Mouse (Mus musculus) forebrain, embryonic 12.5 days (tissue): Measurements from ENCODE around the gene Arid1b. TPM values are rescaled to one million over a fixed set of nuclear protein-coding genes. Genes with fewer than 3 reads are reported as not detected.

ENCODE experiments used
- ATAC-seq: fragments of 200-750 bp; cut with Nextera tagmentation; 2 replicates; pipeline ENCODE4 v1.8.0; 2017; ENCODE audit warnings: moderate TSS enrichment; ENCODE audit not compliant: low FRiP score
- H3K27ac ChIP-seq: fragments of 300-500 bp; sonication (generic); 2 replicates; pipeline ENCODE4 v1.5.1; 2016; ENCODE audit warnings: mild to moderate bottlenecking
- H3K27me3 ChIP-seq: fragments of 300-500 bp; sonication (generic); 2 replicates; pipeline ENCODE4 v1.6.1; 2016; ENCODE audit warnings: mild to moderate bottlenecking
- H3K36me3 ChIP-seq: fragments of 300-500 bp; sonication (generic); replicated peaks from 2 replicates; pipeline ENCODE4 v1.6.1; 2016; ENCODE audit warnings: mild to moderate bottlenecking
- H3K4me1 ChIP-seq: fragments of 300-500 bp; sonication (generic); 2 replicates; pipeline ENCODE4 v1.6.1; 2016
- H3K4me2 ChIP-seq: fragments of 300-500 bp; sonication (generic); 2 replicates; pipeline ENCODE4 v1.6.1; 2016; ENCODE audit warnings: mild to moderate bottlenecking, moderate library complexity
- H3K4me3 ChIP-seq: fragments of 300-500 bp; sonication (generic); replicated peaks from 2 replicates; pipeline ENCODE4 v1.5.1; 2016; ENCODE audit warnings: mild to moderate bottlenecking
- H3K9ac ChIP-seq: fragments of 300-500 bp; sonication (generic); 2 replicates; pipeline ENCODE4 v1.6.1; 2016; ENCODE audit warnings: mild to moderate bottlenecking
- H3K9me3 ChIP-seq: fragments of 300-500 bp; sonication (generic); 2 replicates; pipeline ENCODE4 v1.6.1; 2016
- WGBS: fragments of 180-500 bp; shearing (Covaris S2); methylation state at CpG from one replicate; pipeline ENCODE4 v1.1.7; 2016; 5-methylcytosine and 5-hydroxymethylcytosine counted together
- polyA plus RNA-seq: library from polyadenylated mRNA; unstranded; fragments of >200 nt; fragmentation: Nextera tagmentation; extraction: Ambion mirVana; gene quantifications from 2 replicates; pipeline ENCODE4 v1.2.1, GENCODE M21; 2016

The Arid1b gene
- polyA plus RNA-seq, 1 experiment from 2014 or later, result 17.4 TPM

- peaks cover 11% of the 10 kb centered on the region for H3K4me1 ChIP-seq
- WGBS, result 95% methylated on average over 2 of the region's 2 CpGs
- ATAC-seq, result no peak
- no peak overlapping the region for H3K4me3 ChIP-seq
- H3K27me3 ChIP-seq, result no peaks in the 10 kb centered on the region
- H3K9me3 ChIP-seq, result no peaks in the 10 kb centered on the region
- no peak overlapping the region for H3K9ac ChIP-seq
- H3K4me2 ChIP-seq, result no peak overlapping the region
- H3K36me3 ChIP-seq, result peaks cover 6% of the 10 kb centered on the region; the same call in 1 of the 2 replicates
- no peak overlapping the region for H3K27ac ChIP-seq
These were observed 250.4 kb downstream of the Arid1b start for GRCm38 (mm10) chr17:5244526-5244925.

DNA sequence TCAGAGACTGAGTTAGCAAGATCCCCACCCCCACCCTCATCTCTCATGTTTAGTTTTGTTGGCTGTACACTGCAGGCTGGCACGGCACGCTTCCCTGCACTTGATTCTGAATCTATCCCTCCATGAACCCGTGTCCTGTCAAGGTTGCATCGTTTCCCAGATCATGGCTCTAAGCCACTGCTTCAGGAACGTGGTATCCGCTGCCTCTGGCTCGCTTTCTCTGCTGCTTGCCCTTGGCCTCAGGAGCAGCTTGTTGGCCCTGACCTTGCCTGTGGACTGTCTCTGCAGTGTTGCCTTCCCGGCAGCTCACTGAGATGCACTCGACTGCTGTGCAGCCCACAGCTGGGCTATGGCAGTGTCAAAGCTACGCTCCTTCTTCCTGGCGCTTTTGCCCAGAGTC is 252.6 kb downstream of the Arid1b start:
- H3K4me2 ChIP-seq, result no peak overlapping the region
- H3K4me1 ChIP-seq, result peaks cover 10% of the 10 kb centered on the region
- no peak for ATAC-seq
- H3K27me3 ChIP-seq, result no peaks in the 10 kb centered on the region
- H3K27ac ChIP-seq, result no peak overlapping the region
- WGBS, result 90% methylated on average over 11 of the region's 11 CpGs
- H3K4me3 ChIP-seq, result no peak overlapping the region
- H3K9ac ChIP-seq, result no peak overlapping the region
- H3K9me3 ChIP-seq, result no peaks in the 10 kb centered on the region
- H3K36me3 ChIP-seq, result peaks cover 6% of the 10 kb centered on the region; the same call in 1 of the 2 replicates

GRCm38 (mm10) chr17:5247247-5247646 is 253.1 kb downstream of the Arid1b start:
- H3K4me3 ChIP-seq, result no peak overlapping the region
- no peaks in the 10 kb centered on the region for H3K27me3 ChIP-seq
- peaks cover 6% of the 10 kb centered on the region; the same call in 1 of the 2 replicates for H3K36me3 ChIP-seq
- H3K27ac ChIP-seq, result no peak overlapping the region
- WGBS, result 94% methylated on average over 7 of the region's 7 CpGs
- no peak for ATAC-seq
- H3K9me3 ChIP-seq, result no peaks in the 10 kb centered on the region
- H3K9ac ChIP-seq, result no peak overlapping the region
- H3K4me2 ChIP-seq, result no peak overlapping the region
- H3K4me1 ChIP-seq, result peaks cover 10% of the 10 kb centered on the region

DNA sequence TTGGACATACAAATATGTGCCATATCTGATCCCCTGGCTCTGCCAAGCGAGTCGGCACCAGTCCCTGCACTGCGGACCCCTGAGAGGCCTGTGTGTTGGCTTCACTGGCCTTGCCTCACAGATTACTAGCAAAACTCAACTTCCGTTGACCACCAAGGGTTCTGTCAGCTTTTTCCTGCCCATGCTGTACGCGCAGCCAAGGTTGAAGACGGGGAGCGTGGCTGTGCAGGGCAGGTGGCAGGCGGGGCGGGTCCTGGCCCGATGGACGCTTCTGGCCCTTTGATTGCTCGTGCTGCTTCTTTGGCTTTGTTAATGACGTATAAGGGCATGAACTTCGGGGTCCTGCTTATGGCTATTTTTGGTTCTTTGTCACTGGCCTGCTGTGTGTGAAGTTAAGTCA is 253.6 kb downstream of the Arid1b start:
- Histone ChIP-seq H3K9ac (no peak overlapping the region), H3K4me1 (peaks cover 13% of the 10 kb centered on the region), H3K27me3 (no peaks in the 10 kb centered on the region), H3K9me3 (no peaks in the 10 kb centered on the region), H3K4me3 (no peak overlapping the region), H3K36me3 (peaks cover 2% of the 10 kb centered on the region; the same call in 1 of the 2 replicates), H3K4me2 (no peak overlapping the region), H3K27ac (no peak overlapping the region)
- WGBS, result 90% methylated on average over 15 of the region's 15 CpGs
- ATAC-seq, result no peak

DNA sequence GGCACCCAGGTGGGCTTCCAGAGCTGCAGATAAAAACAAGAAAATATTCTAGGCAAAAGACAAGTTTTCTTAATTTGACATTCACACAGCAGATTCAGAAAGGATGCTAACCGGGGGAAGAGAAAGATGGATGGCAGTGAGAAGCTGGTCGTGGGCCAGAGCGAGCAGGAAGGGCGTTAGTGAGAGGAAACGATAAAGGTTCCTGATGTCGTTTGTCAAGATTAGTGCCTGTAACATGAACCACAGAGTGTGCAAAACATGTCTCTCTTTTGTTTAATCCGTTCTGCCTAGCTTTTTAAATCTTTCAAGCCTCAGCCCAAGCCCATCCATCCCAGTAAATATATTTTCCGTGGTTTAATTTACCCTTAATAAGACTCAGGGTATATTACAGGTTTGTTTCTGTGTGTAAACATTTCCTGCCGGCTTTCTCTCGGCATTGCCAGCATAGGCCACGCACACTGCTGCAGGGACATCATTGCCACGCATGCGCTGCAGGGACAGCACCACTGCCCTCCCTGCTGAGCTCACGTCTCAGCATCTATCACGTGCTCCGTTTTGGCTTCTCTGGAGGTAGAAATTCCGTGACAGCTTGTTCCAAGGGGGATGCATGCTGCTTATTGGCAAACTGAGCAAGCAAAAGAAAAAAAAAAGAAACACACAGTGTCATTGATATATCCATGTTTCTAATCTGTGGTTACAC is 255.0 kb downstream of the Arid1b start:
- H3K4me1 ChIP-seq, result peaks cover 15% of the 10 kb centered on the region
- no peak overlapping the region for H3K4me3 ChIP-seq
- no peaks in the 10 kb centered on the region for H3K27me3 ChIP-seq
- no peaks in the 10 kb centered on the region for H3K36me3 ChIP-seq
- H3K9ac ChIP-seq, result no peak overlapping the region
- H3K27ac ChIP-seq, result no peak overlapping the region
- ATAC-seq, result no peak
- WGBS, result 70% methylated on average over 17 of the region's 17 CpGs
- no peak overlapping the region for H3K4me2 ChIP-seq
- H3K9me3 ChIP-seq, result no peaks in the 10 kb centered on the region

DNA sequence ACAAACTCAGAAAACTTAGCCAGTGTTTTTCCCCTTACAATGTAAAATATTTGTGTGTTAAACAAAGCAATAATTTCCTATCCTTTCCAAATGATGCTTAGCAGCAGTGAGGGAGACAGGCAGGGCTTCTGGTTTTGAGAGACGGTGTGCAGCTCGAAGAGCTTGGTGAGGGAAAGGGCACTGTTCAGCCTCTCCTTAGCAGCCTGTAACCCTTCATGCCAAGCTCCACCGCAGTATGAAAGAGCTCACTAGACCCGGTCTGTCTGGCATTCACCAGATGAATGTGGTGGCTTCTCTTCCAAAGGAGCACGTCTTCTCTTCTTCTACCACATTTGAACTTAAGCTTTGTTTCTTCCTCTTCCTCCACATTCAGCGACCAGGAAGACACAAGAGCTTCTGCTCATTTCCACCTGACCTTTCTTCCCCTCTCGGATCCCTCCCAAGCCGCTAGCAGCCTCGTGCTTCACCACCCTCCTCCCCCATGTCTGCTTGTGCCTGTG is 255.6 kb downstream of the Arid1b start:
- no peak for ATAC-seq
- WGBS, result 81% methylated on average over 9 of the region's 9 CpGs
- H3K27ac ChIP-seq, result no peak overlapping the region

GRCm38 (mm10) chr17:5252436-5252835 is 258.3 kb downstream of the Arid1b start:
- Histone ChIP-seq H3K36me3 (no peaks in the 10 kb centered on the region), H3K4me3 (no peak overlapping the region), H3K27me3 (no peaks in the 10 kb centered on the region; the same call in 1 of the 2 replicates), H3K9me3 (no peaks in the 10 kb centered on the region), H3K4me2 (no peak overlapping the region), H3K27ac (no peak overlapping the region), H3K4me1 (peaks cover 39% of the 10 kb centered on the region), H3K9ac (no peak overlapping the region)
- 16% methylated on average over 3 of the region's 3 CpGs for WGBS
- ATAC-seq, result no peak

More for the DNA sequence above, 255.6 kb downstream of the Arid1b start:
- Histone ChIP-seq H3K9me3 (no peaks in the 10 kb centered on the region), H3K4me2 (no peak overlapping the region), H3K27me3 (no peaks in the 10 kb centered on the region), H3K4me1 (peaks cover 21% of the 10 kb centered on the region), H3K9ac (no peak overlapping the region; the same call in 1 of the 2 replicates), H3K36me3 (no peaks in the 10 kb centered on the region), H3K4me3 (no peak overlapping the region)

- Histone ChIP-seq H3K4me1 (peaks cover 43% of the 10 kb centered on the region), H3K27me3 (peaks cover 3% of the 10 kb centered on the region; the same call in 1 of the 2 replicates), H3K27ac (peak overlapping the region; percentile 1; the same call in 1 of the 2 replicates), H3K9ac (no peak overlapping the region; the same call in 1 of the 2 replicates), H3K9me3 (no peaks in the 10 kb centered on the region), H3K4me2 (no peak overlapping the region; the same call in 1 of the 2 replicates), H3K36me3 (no peaks in the 10 kb centered on the region), H3K4me3 (no peak overlapping the region)
- 23% methylated on average over 16 of the region's 16 CpGs for WGBS
- ATAC-seq, result peak; percentile 40; the same call in 1 of the 2 replicates
These were observed 260.8 kb downstream of the Arid1b start for GRCm38 (mm10) chr17:5254717-5255617.

DNA sequence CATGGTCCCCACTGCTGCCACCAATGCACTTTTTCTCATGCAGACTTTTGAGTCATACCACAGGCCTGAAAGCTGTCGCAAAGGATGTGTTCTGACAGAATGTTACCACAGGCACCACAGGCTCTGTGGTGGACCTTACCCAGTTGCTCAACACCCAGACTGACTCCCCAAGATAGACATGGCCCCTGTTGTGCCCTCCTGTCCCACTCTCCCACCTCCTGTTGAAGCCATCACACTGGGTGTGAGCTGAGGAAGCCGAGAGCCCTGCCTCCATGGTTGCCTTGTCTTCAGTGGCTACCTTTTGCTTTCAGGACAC is 261.4 kb downstream of the Arid1b start:
- Histone ChIP-seq H3K27me3 (peaks cover 3% of the 10 kb centered on the region; the same call in 1 of the 2 replicates), H3K9ac (no peak overlapping the region), H3K4me1 (peaks cover 43% of the 10 kb centered on the region), H3K4me2 (no peak overlapping the region), H3K27ac (no peak overlapping the region), H3K36me3 (no peaks in the 10 kb centered on the region), H3K9me3 (no peaks in the 10 kb centered on the region), H3K4me3 (no peak overlapping the region)
- 56% methylated on average over 2 of the region's 2 CpGs for WGBS
- no peak for ATAC-seq

GRCm38 (mm10) chr17:5258978-5259377 is 264.8 kb downstream of the Arid1b start:
- no peak overlapping the region for H3K27ac ChIP-seq
- peaks cover 3% of the 10 kb centered on the region; the same call in 1 of the 2 replicates for H3K27me3 ChIP-seq
- no peak overlapping the region for H3K4me3 ChIP-seq
- H3K9ac ChIP-seq, result no peak overlapping the region
- peaks cover 57% of the 10 kb centered on the region for H3K4me1 ChIP-seq
- 62% methylated on average over 9 of the region's 9 CpGs for WGBS
- H3K4me2 ChIP-seq, result no peak overlapping the region
- ATAC-seq, result no peak
- H3K36me3 ChIP-seq, result peaks cover 1% of the 10 kb centered on the region; the same call in 1 of the 2 replicates
- H3K9me3 ChIP-seq, result no peaks in the 10 kb centered on the region

- Histone ChIP-seq H3K4me1 (peaks cover 37% of the 10 kb centered on the region), H3K9me3 (no peaks in the 10 kb centered on the region), H3K27me3 (peaks cover 3% of the 10 kb centered on the region; the same call in 1 of the 2 replicates), H3K27ac (no peak overlapping the region), H3K4me2 (no peak overlapping the region), H3K4me3 (no peak overlapping the region), H3K9ac (no peak overlapping the region), H3K36me3 (peaks cover 9% of the 10 kb centered on the region; the same call in 1 of the 2 replicates)
- ATAC-seq, result no peak
- WGBS, result 78% methylated on average over 8 of the region's 8 CpGs
These were observed 267.1 kb downstream of the Arid1b start for GRCm38 (mm10) chr17:5261131-5261651.
